Mouse (Mus musculus) cerebellum, adult 9-10 months (tissue): ENCODE results near the gene Dctn1.
A peak's percentile ranks its signal among the peaks of the same experiment; 100 is the strongest.

Source experiments
- DNase-seq: peaks from one replicate; pipeline ENCODE4 v3.0.0; 2022

The Dctn1 gene

DNA sequence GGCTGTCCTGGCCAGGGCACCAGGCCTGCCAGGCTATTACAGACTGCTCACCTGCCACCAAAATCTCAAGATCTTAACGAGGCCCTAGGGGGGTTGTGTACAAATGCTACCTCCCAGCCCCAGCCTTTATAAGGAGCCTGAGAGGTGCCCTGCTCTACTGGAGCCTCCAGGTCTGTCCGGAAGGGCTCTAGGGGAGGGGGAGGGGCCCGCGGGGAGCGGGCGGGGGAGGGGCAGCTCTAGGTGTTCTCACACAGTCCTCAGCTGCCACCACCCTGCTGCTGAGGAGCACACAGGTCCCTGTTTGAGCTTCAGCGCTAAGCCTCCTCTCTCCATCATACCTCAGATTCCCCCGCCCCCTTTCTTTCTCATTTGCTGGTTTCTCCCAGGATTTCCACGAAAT, 71.4 kb downstream of the Dctn1 start:
- DNase-seq: no peak

DNA sequence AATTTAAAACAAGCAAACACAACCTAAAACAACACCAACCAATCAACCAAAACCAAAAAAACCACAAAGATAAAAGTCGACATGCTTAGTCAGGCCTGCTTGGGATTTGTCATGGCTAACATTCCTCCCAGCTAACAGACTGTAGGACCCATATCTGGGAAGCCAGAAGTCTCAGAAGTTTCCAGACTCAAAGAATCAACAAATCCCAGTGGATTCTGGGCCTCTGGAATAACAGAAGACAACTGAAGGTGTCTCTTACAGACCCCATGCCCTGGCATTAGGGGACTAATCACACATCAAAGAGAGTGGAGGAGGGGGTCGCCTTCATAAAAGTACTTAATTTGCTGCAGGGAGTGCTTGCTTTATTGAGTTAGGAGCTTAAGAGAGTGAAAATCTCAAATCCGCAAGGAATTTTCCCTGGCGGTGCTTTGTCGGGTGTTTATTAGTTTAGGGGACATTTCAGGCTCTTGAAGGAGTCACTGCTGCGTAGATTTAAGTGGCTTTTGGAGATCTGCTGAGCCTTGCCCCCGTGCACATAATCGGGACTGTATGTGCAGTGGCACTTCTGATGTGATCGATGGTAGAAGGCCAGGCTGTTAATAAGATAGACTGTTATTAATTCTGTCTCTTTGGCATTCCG, 78.8 kb downstream of the Dctn1 start:
- DNase-seq: no peak

DNA sequence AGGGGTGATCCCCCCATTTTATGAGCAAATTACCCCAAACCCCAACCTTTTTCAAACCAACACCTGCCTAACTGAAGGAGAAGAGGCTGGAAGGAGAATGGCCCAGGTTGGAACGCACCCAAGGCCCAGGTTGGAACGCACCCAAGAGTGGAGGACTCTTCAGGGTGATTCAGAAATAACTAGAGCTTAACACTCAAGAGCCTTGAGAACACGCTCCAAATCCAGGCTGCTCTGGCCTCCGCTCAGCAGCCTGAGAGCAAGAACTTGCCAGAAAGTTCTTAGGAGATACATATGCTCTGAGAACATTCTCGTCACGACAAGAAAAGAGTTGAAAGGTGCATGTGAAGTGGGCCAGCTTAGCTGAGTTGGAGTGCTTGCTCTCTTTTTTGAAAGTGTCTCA, 79.4 kb downstream of the Dctn1 start:
- DNase-seq: peak; percentile 27

DNA sequence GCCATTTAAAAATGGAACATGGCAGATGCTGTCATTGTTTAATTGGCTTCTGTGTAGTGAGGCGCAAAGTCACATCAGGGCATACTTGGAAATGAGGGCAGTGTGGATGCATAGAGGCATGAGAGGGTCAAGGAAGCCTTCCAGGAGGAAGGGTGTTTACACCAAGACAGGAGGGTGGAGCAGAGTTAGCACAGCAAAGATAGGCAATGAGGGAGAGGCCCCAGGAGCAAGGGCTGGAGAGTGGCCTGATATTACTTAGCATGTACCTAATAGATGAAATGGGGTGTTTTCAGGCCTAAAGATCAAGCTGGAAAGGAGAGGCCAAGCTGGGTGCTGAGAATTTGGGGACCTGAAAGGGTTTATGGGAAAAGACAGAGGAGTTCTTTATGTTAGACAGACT, 80.3 kb downstream of the Dctn1 start:
- no peak for DNase-seq

DNA sequence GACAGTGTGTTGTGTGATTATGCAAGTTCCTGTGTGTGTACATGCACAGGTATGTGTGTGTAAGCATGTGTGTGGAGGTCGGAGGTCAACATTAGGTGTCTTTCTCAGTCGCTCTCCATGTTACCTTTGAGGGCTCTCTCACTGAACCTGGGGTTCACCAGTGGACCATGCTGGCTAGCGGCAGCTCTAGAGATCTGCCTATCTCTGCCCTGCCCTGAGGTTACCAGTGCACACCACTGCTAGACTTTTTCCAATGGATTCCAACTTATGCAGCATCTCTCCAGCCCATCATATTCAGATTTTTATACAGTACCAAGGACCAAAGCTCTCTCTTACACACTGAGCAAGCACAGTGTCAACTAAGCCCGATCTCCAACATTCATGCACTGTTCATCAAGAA, 81.0 kb downstream of the Dctn1 start:
- no peak for DNase-seq

DNA sequence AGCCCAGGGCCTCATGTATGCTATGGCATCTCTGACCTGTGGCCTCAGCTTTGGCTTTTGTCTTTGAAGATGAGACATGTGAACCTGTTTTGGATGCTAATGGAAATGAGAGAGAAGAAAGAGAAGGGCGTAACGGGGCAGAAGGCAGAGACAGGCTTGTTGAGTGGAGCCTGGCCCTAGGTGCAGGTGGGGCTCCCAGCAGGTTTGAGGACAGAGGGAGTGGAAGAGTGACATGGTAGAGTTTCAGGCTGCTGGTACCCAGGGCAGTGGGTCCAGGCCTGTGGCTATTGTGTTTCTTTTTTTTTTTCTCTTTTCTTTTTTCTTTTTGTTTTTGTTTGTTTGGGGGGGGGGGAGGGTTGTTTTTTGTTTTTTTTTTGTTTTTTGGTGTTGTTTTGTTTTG, 81.4 kb downstream of the Dctn1 start:
- DNase-seq: no peak
